In the genomic region with DNA sequence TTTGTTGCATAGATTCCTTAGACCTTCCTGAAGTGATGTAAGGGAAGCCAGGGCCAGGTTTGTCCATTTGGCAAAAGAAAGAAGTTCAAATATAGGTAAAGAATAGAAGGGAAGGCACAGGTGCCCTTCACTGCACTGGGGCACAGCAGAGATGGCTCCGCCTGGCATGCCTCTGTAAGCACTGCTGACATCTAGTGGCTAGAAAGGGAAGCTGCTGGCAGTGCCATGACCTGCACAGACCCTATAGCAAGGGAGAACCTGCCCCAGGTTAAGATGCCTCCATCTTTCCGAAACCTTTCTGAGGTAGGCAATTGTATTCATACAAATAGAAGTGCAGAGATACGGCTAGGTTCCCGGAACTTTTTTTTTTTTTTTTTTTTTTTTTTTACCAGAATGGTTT, we compare ENCODE assay signal across 9 mouse cellular contexts. TPM values are rescaled to one million over a fixed set of nuclear protein-coding genes. Genes with fewer than 3 reads are reported as not detected.
DNase-seq lines count a peak whose midpoint lies in the region; ATAC-seq lines count a peak whose summit lies in the region.
"Had no signal": no experiment of that assay in that cellular context is flagged by ENCODE, and none has a peak within 500 bp of the region (broad histone marks: within the 10 kb centered on the region; RNA-seq: fewer than 3 reads in every experiment).

No protein-coding gene starts in this region.

- no peak overlapping the region for H3K27ac ChIP-seq in midbrain, embryonic 15.5 days

- no peak overlapping the region for H3K4me2 ChIP-seq in midbrain, embryonic 15.5 days

- no peaks in the 10 kb centered on the region; the same call in 1 of the 2 replicates for H3K4me1 ChIP-seq in midbrain, embryonic 15.5 days

- intact Hi-C loops in left cerebral cortex, postnatal 14 days (cut with DNase I) = loop anchor here (5.0 kb wide), 1 partner anchor 42 kb away; no protein-coding TSS in a partner anchor
- intact Hi-C loops in left cerebral cortex, postnatal 4 days (cut with DNase I) = no loop called here

- peak; percentile 55 to 58 for DNase-seq in left cerebral cortex, postnatal 14 days (ENCODE audit: low spot score in 2 of 2)
- DNase-seq in left cerebral cortex, adult 8-10 months (ENCODE audit: low spot score in 2 of 2) = no peak
- peak; percentile 69 for DNase-seq in T-cell, adult 2 months (ENCODE audit: low spot score)
- peak; percentile 71 to 79 for DNase-seq in cerebellum, postnatal 25 days
- peak; percentile 50 for DNase-seq in left cerebral cortex, postnatal 4 days
- DNase-seq in thymus, adult 18-20 months = peak; percentile 26 to 29

- peak; percentile 93 to 95 for ATAC-seq in hematopoietic stem cell, adult 5-6 weeks (replicated peaks in 1 of 2; ENCODE audit: insufficient read depth in 1 of 2, low FRiP score in 2 of 2, low TSS enrichment in 1 of 2, low read depth in 1 of 2, poor library complexity in 2 of 2, severe bottlenecking in 2 of 2)
- 0 out of 2 replicates have a peak, but pooled peaks have one; percentile 67 for ATAC-seq in midbrain, embryonic 15.5 days (replicated peaks)

- WGBS in midbrain, embryonic 15.5 days = 81% methylated on average over 4 of the region's 4 CpGs

- H3K36me3 ChIP-seq in midbrain, embryonic 15.5 days (replicated peaks) = 0 out of 2 replicates have a peak, but pooled peaks cover 4% of the 10 kb centered on the region

- H3K27me3 ChIP-seq in midbrain, embryonic 15.5 days (replicated peaks) = no peaks in the 10 kb centered on the region

- H3K9me3 ChIP-seq in midbrain, embryonic 15.5 days = no peaks in the 10 kb centered on the region

- no peak overlapping the region for H3K4me3 ChIP-seq in midbrain, embryonic 15.5 days
- H3K4me3 ChIP-seq: erythroblast, embryonic 14.5 days had no signal

- no peak overlapping the region for H3K9ac ChIP-seq in midbrain, embryonic 15.5 days

RNA-seq across cellular contexts. Expression of gene Adcy7, which starts 27.9 kb away (rescaled TPM):
- total RNA-seq in left cerebral cortex, postnatal 14 days (2021) = 1 to 10 TPM; 4.9 to 5.0 TPM
- total RNA-seq in left cerebral cortex, adult 8-10 months (2022) = 1 to 10 TPM; 5.7 to 6.9 (median 6.4) TPM
- 51.4 and 64.2 TPM in 2 replicates for total RNA-seq in hematopoietic stem cell, adult 5-6 weeks (2017)
- 10 to 100 TPM; 10.1 TPM for total RNA-seq in left cerebral cortex, postnatal 4 days (2021)
- polyA plus RNA-seq in midbrain, embryonic 15.5 days (2015; fragmentation: Nextera tagmentation; extraction: Ambion mirVana) = 4.1 and 4.3 TPM in 2 replicates

RNA-seq across cellular contexts. Expression of gene Tent4b, which starts 45.3 kb away (rescaled TPM):
- total RNA-seq in left cerebral cortex, postnatal 14 days (2021) = 10 to 100 TPM; 32.6 to 36.3 TPM
- 10 to 100 TPM; 35.8 to 39.8 (median 38.2) TPM for total RNA-seq in left cerebral cortex, adult 8-10 months (2022)
- total RNA-seq in hematopoietic stem cell, adult 5-6 weeks (2017) = 50.2 and 54.3 TPM in 2 replicates
- 10 to 100 TPM; 40.5 to 45.4 TPM for total RNA-seq in left cerebral cortex, postnatal 4 days (2021)
- polyA plus RNA-seq in midbrain, embryonic 15.5 days (2015; fragmentation: Nextera tagmentation; extraction: Ambion mirVana) = 10.4 and 11.2 TPM in 2 replicates

Comparison
In these comparisons a context has a peak if more than half of its experiments do, and no peak if none do; other contexts are left out.
1. DNase-seq: peak in left cerebral cortex, postnatal 14 days (2 of 2), T-cell, adult 2 months (single experiment), cerebellum, postnatal 25 days (2 of 2), left cerebral cortex, postnatal 4 days (single experiment) and thymus, adult 18-20 months (2 of 2); none in left cerebral cortex, adult 8-10 months (0 of 2).